Mouse (Mus musculus): ENCODE data around the gene Tceal9. TPM values are rescaled to one million over a fixed set of nuclear protein-coding genes. Genes with fewer than 3 reads are reported as not detected.

Tceal9 gene
- 189 and 202 TPM in 2 replicates for polyA plus RNA-seq (2021; fragmentation: Nextera tagmentation)
- long read RNA-seq, experiment 1, transcript Tceal9-201 (3 exons, 1,019 nt): major isoform, 126 of 136 reads
- long read RNA-seq, experiment 1, partial matches to known transcripts: 0 of 136 reads
- long read RNA-seq, experiment 1, other reads (novel, unspliced or antisense): 9 of 136 reads
- long read RNA-seq, experiment 2, transcript Tceal9-201 (3 exons, 1,019 nt): major isoform, 46 of 46 reads
- long read RNA-seq, experiment 2, partial matches to known transcripts: 0 of 46 reads
- long read RNA-seq, experiment 2, other reads (novel, unspliced or antisense): 0 of 46 reads

DNA sequence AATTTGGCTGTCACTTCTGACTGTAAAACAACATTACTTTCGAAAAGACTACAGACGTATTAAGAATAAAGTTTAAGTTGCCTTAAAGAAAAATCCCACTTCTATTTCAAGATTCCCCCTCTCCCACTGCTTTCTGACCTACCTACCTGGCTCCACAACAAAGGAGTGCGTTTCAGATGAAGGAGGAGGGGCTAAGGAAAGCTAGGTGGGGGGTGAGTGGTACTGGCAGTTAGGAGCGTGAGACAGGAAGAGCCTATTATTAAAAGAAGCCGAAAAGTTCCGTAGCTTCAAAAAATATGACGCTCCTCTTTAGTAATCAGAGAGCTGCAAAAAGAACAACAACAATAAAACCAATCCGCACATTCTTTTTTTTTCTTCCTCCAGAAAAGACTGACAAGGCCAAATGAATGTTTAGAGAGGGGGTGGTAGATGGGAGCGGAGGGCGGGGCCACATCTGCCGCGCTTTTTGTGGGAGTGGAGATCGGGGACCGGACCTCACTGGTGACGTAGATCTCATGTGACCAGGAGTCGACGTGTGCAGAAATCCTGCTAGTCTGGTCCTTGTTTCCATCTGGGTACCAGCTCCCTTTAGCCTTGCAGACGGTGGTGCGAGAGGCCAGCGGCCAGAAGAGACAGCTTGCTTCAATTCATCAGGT lies at the start of gene Tceal9:
TSS of gene Tceal9 (plus strand) at position 506 of the 656 bp plus-strand sequence.

GRCm38 (mm10) chrX:136203664-136204066 lies 41.2 kb upstream of the Tceal9 start, which contains the start of gene Tceal5:
TSS of gene Tceal5 (minus strand) at chrX:136203876.

DNA sequence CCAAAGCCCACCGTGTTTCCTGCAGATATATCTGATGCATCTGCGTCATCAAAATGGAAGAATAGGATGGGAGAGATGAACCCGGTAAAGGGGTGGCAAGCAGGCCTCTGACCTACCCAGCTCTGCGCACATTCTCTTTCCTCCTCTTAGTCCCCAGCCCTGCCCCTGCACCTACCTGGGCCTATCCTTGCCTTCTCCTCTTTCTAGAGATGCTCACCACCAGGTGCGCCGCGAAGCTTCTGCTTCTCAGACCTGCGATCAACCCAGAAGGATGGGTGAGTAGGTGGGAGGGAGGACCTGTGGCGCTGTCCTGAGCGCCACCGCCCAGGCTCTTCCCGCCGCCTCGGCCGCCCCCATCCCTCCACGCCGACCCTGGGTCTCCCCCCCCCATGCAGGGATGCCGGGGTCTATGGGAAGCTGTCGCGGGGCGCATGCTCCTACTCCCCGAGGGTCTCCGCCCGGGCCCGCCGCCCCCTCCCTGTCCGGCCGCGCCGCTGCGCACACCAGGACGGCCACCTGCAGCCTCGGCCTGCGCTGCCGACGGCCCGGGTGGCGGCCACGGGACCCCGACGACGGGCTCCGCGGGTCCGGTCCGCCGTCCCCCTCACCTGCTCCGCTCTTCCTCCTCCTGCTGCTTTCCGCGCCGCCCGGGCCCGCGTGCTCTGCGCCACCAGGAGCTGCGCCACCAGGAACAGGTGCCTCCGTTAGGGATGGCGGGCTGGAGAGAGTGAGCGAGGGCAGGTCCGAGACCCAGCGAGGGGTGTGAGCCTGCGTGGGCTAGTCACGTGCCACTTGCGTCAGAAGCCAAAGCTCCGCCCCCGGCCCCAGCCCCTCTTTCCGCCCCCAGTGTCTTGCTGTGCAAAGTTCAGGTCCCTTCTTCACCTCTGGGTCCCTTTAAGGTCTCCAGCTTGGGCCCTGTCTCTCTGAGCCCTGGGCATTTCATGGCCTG lies 29.9 kb upstream of the Tceal9 start, which contains the start of the genes Tceal7 and Bex1:
TSS of gene Tceal7 (plus strand) at position 51 of the 949 bp plus-strand sequence.
TSS of gene Bex1 (minus strand) at position 785 of the 949 bp plus-strand sequence.

DNA sequence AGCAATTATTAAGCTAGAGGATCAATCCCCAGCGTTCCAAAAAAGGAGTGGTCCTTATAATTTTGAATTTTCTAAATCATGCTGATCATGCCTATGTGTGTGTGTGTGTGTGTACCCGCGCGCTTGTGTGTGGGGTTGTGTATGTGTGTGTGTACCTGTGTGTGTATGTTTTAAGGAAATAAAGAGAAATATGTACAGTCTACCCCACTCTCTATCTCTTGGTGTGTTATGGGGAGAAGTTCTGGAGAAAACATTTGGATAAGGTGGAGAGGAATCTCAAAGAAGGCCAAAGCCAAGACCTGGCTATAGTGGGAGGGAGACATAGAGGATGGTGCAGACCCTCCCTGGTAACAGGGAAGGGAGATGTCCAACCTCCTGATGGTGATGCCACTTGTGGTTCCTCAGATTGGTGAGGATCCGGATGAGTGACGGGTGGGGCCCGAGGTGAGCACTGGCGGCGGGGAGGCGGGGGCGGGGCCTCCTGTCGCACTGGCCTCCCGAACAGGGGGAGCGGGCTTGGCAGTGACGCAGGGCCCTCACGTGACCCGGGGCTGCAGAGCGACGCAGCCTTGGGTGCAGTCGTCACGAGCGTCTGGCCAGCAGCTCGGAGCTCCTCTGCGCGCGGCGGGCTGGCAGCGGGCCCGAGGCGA lies 25.0 kb downstream of the Tceal9 start, which contains the start of gene Bex3:
TSS of gene Bex3 (plus strand) at position 511 of the 650 bp plus-strand sequence.

Other genes starting within 250 kb of the Tceal9 start
- gene Arxes1, start 211.7 kb upstream of the Tceal9 start, polyA plus RNA-seq (2021; fragmentation: Nextera tagmentation): 30.1 and 33.2 TPM in 2 replicates
- 685 and 687 TPM in 2 replicates for gene Bex2, start 176.8 kb upstream of the Tceal9 start, polyA plus RNA-seq (2021; fragmentation: Nextera tagmentation)
- gene Nxf3, start 159.8 kb upstream of the Tceal9 start, polyA plus RNA-seq (2021; fragmentation: Nextera tagmentation): not detected in 2 replicates
- gene Bex4, start 106.1 kb upstream of the Tceal9 start, polyA plus RNA-seq (2021; fragmentation: Nextera tagmentation): 38.4 and 42.5 TPM in 2 replicates
- 76.8 and 80.5 TPM in 2 replicates for gene Tceal8, start 72.7 kb upstream of the Tceal9 start, polyA plus RNA-seq (2021; fragmentation: Nextera tagmentation)
- 57.5 and 59.5 TPM in 2 replicates for gene Tceal5, start 41.2 kb upstream of the Tceal9 start, polyA plus RNA-seq (2021; fragmentation: Nextera tagmentation)
- gene Tceal7, start 30.3 kb upstream of the Tceal9 start, polyA plus RNA-seq (2021; fragmentation: Nextera tagmentation): 2.1 and 3.4 TPM in 2 replicates
- 124 and 145 TPM in 2 replicates for gene Bex1, start 29.6 kb upstream of the Tceal9 start, polyA plus RNA-seq (2021; fragmentation: Nextera tagmentation)
- gene Bex3, start 25.2 kb downstream of the Tceal9 start, polyA plus RNA-seq (2021; fragmentation: Nextera tagmentation): 596 and 636 TPM in 2 replicates